Mouse (Mus musculus) lung, postnatal 0 days (tissue): ENCODE results near the gene Ifi27l2b. TPM values are rescaled to one million over a fixed set of nuclear protein-coding genes. Genes with fewer than 3 reads are reported as not detected.

Experiments used
- ATAC-seq: fragments of 200-750 bp; cut with Nextera tagmentation; 2 replicates; pipeline ENCODE4 v1.8.0; 2017; ENCODE audit warnings: moderate library complexity
- DNase-seq: peaks from one replicate; pipeline ENCODE4 v3.0.0-alpha.2; 2016; ENCODE audit warnings: low spot score
- H3K27ac ChIP-seq: fragments of 300-500 bp; sonication (generic); 2 replicates; pipeline ENCODE4 v1.5.1; 2014; ENCODE audit warnings: antibody characterized with exemption, mild to moderate bottlenecking, low read length, mixed read lengths
- H3K27me3 ChIP-seq: fragments of 300-500 bp; sonication (generic); replicated peaks from 2 replicates; pipeline ENCODE4 v1.6.1; 2014; ENCODE audit warnings: low read length, mixed read lengths; ENCODE audit not compliant: insufficient read depth
- H3K36me3 ChIP-seq: fragments of 300-500 bp; sonication (generic); 2 replicates; pipeline ENCODE4 v1.6.1; 2014; ENCODE audit warnings: low read length, mixed read lengths; ENCODE audit not compliant: insufficient read depth
- H3K4me1 ChIP-seq: fragments of 300-500 bp; sonication (generic); 2 replicates; pipeline ENCODE4 v1.6.1; 2014; ENCODE audit warnings: antibody characterized with exemption, low read depth, low read length, mixed read lengths; ENCODE audit not compliant: insufficient read depth
- H3K4me2 ChIP-seq: fragments of 300-500 bp; sonication (generic); replicated peaks from 2 replicates; pipeline ENCODE4 v1.6.1; 2014; ENCODE audit warnings: low read depth, mild to moderate bottlenecking, low read length, moderate library complexity, mixed read lengths
- H3K4me3 ChIP-seq: fragments of 300-500 bp; sonication (generic); 2 replicates; pipeline ENCODE4 v1.5.1; 2014; ENCODE audit warnings: low read depth, low read length
- H3K9ac ChIP-seq: fragments of 300-500 bp; sonication (generic); replicated peaks from 2 replicates; pipeline ENCODE4 v1.6.1; 2014; ENCODE audit warnings: low read depth, mild to moderate bottlenecking
- H3K9me3 ChIP-seq: fragments of 300-500 bp; sonication (generic); 2 replicates; pipeline ENCODE4 v1.6.1; 2016; ENCODE audit warnings: low read length, mixed read lengths
- CTCF ChIP-seq: IDR thresholded peaks from 2 replicates; pipeline ENCODE4 v1.5.1; 2016; ENCODE audit warnings: antibody characterized with exemption, mild to moderate bottlenecking
- EP300 ChIP-seq: IDR thresholded peaks from 2 replicates; pipeline ENCODE4 v1.6.1; 2016; ENCODE audit warnings: antibody characterized with exemption, mild to moderate bottlenecking, control low read depth
- WGBS: fragments of 180-500 bp; shearing (Covaris S2); extraction: QIAGEN DNeasy Blood & Tissue Kit; methylation state at CpG from one replicate; pipeline ENCODE4 v1.1.7; 2014; 5-methylcytosine and 5-hydroxymethylcytosine counted together
- polyA plus RNA-seq: library from polyadenylated mRNA; unstranded; fragments of >200 nt; fragmentation: Nextera tagmentation; extraction: Ambion mirVana; gene quantifications from 2 replicates; pipeline ENCODE4 v1.2.1, GENCODE M21; 2015

Ifi27l2b gene
- polyA plus RNA-seq, 1 experiment from 2014 or later = not detected

DNA sequence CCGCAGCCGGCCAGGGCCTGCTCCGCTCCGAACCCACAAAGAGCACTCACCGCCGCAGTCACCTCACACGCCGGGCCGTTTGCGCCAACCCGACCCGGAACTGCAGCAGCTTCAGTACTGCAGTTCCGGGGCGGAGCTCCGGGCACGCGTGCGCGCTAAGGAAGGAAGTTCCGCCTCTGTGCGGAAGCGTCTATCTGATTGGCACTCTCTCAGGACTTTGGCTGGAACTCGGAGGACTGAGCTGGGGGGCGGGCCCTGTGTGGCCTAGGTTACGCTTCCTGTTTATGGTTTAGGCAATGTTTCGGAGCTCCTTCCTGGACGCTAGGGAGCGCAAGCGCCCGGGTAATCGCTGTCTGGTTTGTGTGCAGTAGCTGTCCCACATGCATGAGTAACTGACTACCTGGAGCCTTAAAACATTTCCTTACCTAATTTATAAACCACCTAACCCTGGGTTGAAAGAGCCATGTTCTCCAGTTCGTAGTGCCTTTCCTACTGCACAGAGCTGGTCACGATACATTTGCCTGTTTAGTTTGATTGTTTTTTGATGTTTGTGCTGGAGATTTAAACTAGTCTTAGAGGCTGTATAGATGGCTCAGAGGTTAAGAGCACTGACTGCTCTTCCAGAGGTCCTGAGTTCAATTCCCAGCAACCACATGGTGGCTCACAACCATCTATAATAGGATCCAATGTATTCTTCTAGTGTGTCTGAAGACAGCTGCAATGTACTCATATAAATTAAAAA is 31.1 kb downstream of the Ifi27l2b start, which contains the start of gene Ddx24:
Gene Ddx24, minus strand, starts transcription at position 102 of the 742 bp plus-strand sequence.
- ATAC-seq = peak; percentile 100
- peak within 1 kb of the TSS; percentile 71; the same call in 1 of the 2 replicates for H3K27ac ChIP-seq
- WGBS = under 1% methylated on average over 33 of the region's 33 CpGs
- H3K4me2 ChIP-seq = peak within 1 kb of the TSS; percentile 74
- peak; percentile 100 for DNase-seq
- no peaks in the 10 kb centered on the region for H3K9me3 ChIP-seq
- H3K9ac ChIP-seq = peak within 1 kb of the TSS; percentile 95
- H3K4me3 ChIP-seq = peak within 1 kb of the TSS; percentile 90
- H3K4me1 ChIP-seq = peaks cover 18% of the 10 kb centered on the region; the same call in 1 of the 2 replicates
- H3K36me3 ChIP-seq = no peaks in the 10 kb centered on the region; the same call in 1 of the 2 replicates
- TF ChIP-seq CTCF (peak; percentile 92), EP300 (peak; percentile 84)
- H3K27me3 ChIP-seq = no peaks in the 10 kb centered on the region

DNA sequence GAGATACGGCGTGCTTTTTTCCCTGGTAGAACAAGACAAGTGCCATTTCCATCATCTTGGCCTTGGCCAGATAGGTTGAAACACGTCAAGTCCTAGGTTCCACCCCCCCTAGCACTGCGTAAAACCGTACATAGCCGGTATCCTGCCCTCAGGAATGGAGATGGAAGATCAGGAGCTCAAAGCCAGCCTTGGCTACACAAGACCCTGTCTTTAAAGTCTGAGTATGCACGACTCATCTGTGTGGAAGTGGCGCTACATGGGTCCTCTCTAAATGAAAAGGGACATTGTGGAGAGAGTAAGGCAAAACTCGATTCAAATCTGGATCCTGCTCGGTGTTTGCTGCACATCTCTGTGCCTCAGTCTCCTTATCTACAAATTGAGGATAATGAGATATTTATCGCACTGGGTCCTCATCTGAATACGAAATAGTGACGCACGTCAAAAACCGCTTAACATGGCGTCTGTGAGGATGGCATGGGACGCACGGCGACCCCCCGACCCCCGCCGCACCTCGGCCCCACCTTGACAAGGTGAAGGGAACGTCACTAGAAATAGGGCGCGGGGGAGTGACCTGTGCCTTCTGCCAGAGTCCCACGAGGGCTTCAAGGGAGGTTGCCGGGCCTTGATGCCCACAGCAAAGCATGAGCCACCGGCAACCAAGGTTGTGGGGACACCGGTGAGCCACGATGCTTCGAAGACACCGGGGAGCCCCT is 31.9 kb downstream of the Ifi27l2b start:
- Histone ChIP-seq H3K9me3 (no peaks in the 10 kb centered on the region), H3K27me3 (no peaks in the 10 kb centered on the region), H3K4me2 (peak overlapping the region; percentile 74), H3K4me1 (peaks cover 18% of the 10 kb centered on the region; the same call in 1 of the 2 replicates), H3K27ac (peak overlapping the region; percentile 71; the same call in 1 of the 2 replicates), H3K4me3 (peak overlapping the region; percentile 90), H3K9ac (peak overlapping the region; percentile 95), H3K36me3 (no peaks in the 10 kb centered on the region; the same call in 1 of the 2 replicates)
- peak; percentile 14 for DNase-seq
- no peak for TF ChIP-seq CTCF
- TF ChIP-seq EP300 = no peak
- no peak; the same call in 1 of the 2 replicates for ATAC-seq
- WGBS = 10% methylated on average over 33 of the region's 33 CpGs

DNA sequence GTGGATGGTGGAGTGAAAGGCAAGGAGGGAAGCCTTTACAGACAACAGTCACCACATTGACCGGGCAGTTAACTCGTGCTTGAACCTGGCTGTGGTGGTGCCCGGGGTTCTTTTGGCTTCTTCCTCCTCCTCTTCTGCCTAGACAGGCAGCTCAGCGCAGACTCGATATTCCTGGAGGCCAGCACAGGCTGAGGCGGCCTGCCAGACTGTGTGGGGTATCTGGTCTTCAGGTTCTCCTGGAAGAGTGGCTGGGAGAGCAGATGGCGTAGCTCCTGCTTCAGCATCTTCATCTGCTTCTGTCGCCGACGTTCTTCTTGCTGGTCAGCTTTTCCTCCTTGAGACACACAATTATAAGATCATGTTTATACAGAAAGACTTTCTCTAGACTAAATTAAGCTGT is 48.9 kb downstream of the Ifi27l2b start:
- 90% methylated on average over 10 of the region's 10 CpGs for WGBS
- TF ChIP-seq CTCF (no peak), EP300 (no peak)
- Histone ChIP-seq H3K27me3 (no peaks in the 10 kb centered on the region), H3K36me3 (peaks cover 66% of the 10 kb centered on the region), H3K27ac (no peak overlapping the region), H3K4me1 (no peaks in the 10 kb centered on the region), H3K9me3 (no peaks in the 10 kb centered on the region), H3K4me2 (no peak overlapping the region), H3K4me3 (no peak overlapping the region), H3K9ac (no peak overlapping the region)
- DNase-seq = no peak
- no peak for ATAC-seq

DNA sequence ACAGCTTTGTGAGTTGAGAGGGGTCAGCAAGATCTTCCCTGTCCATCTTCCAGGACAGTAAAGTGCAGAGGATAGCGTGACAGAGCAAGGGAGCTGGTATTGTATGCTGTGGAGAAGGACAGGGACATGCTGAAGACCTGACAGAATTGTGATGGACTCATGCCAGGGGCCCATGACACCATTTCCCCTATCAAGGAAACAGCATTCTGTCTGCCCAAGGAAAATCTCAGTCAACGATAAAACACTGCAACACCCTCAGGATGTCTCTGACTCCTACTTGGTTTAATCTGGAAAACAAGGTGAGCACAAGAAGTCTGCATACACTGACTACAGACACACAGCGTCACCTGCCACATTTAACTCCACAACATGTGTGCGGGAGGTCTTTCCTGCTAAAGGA is 49.3 kb downstream of the Ifi27l2b start, which contains the start of gene 9330161L09Rik:
Gene 9330161L09Rik, minus strand, starts transcription at position 101 of the 400 bp plus-strand sequence.
- Histone ChIP-seq H3K4me3 (no peak within 1 kb of the TSS), H3K4me2 (no peak within 1 kb of the TSS), H3K27me3 (no peaks in the 10 kb centered on the region), H3K36me3 (peaks cover 62% of the 10 kb centered on the region), H3K9ac (no peak within 1 kb of the TSS), H3K27ac (no peak within 1 kb of the TSS), H3K9me3 (no peaks in the 10 kb centered on the region), H3K4me1 (no peaks in the 10 kb centered on the region)
- DNase-seq (no peak), ATAC-seq (no peak)
- WGBS = 91% methylated on average over 4 of the region's 4 CpGs
- TF ChIP-seq EP300 (no peak), CTCF (no peak)

DNA sequence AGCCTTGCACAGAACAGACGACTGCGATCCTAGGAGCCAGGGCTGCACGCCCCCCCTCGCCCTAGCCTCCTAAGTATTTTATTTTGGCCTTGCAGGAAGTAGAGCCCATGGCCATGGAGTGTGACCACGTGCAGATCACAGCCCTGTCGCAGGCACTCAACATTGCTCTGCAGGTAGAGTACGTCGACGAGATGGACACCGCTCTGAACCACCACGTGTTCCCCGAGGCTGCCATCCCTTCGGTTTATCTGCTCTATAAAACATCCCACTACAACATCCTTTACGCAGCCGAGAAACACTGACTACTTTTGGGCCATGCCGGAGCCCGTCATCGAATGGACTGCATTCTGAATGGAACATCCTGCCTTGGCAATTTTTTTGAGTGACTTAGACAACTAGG is 52.9 kb downstream of the Ifi27l2b start:
- H3K4me2 ChIP-seq = no peak overlapping the region
- H3K36me3 ChIP-seq = peaks cover 26% of the 10 kb centered on the region
- H3K9ac ChIP-seq = no peak overlapping the region
- TF ChIP-seq CTCF (no peak), EP300 (no peak)
- no peak for DNase-seq
- H3K27ac ChIP-seq = no peak overlapping the region
- no peak for ATAC-seq
- 80% methylated on average over 18 of the region's 18 CpGs for WGBS
- H3K9me3 ChIP-seq = no peaks in the 10 kb centered on the region
- no peaks in the 10 kb centered on the region for H3K4me1 ChIP-seq
- no peak overlapping the region for H3K4me3 ChIP-seq
- no peaks in the 10 kb centered on the region for H3K27me3 ChIP-seq

Other genes starting within 250 kb of the Ifi27l2b start
- gene Prima1, start 215.1 kb downstream of the Ifi27l2b start, polyA plus RNA-seq = 0.13 TPM in 1 of 2 replicates, not detected in the other
- gene Fam181a, start 146.2 kb downstream of the Ifi27l2b start, polyA plus RNA-seq = 0.19 and 0.35 TPM in 2 replicates
- gene Asb2, start 101.2 kb downstream of the Ifi27l2b start, polyA plus RNA-seq = 5.1 TPM in 2 replicates
- gene Otub2, start 68.5 kb downstream of the Ifi27l2b start, polyA plus RNA-seq = 6.0 and 6.4 TPM in 2 replicates
- 0.18 and 0.19 TPM in 2 replicates for gene 9330161L09Rik, start 49.4 kb downstream of the Ifi27l2b start, polyA plus RNA-seq
- 87.2 and 92.0 TPM in 2 replicates for gene Ddx24, start 31.4 kb downstream of the Ifi27l2b start, polyA plus RNA-seq
- gene Ifi27, start 23.0 kb downstream of the Ifi27l2b start, polyA plus RNA-seq = 69.5 and 72.5 TPM in 2 replicates
- gene Ifi27l2a, start 13.5 kb downstream of the Ifi27l2b start, polyA plus RNA-seq = 23.1 and 47.7 TPM in 2 replicates
- gene Ppp4r4, start 75.1 kb upstream of the Ifi27l2b start, polyA plus RNA-seq = 6.1 and 6.3 TPM in 2 replicates
- gene Serpina10, start 174.2 kb upstream of the Ifi27l2b start, polyA plus RNA-seq = 0.20 and 0.62 TPM in 2 replicates
- gene Serpina6, start 200.0 kb upstream of the Ifi27l2b start, polyA plus RNA-seq = not detected in 2 replicates
- not detected in 2 replicates for gene Serpina16, start 218.9 kb upstream of the Ifi27l2b start, polyA plus RNA-seq
- gene Serpina1f, start 238.3 kb upstream of the Ifi27l2b start, polyA plus RNA-seq = not detected in 2 replicates